Mouse (Mus musculus) midbrain, embryonic 11.5 days (tissue): ENCODE measurements at regions not wholly inside any gene's neighbourhood (a gene's known extent, or its start where the extent isn't known, plus 50 kb on each side); places are given as distances from the start of the nearest gene placed in this dataset.

Experiments
- ATAC-seq: fragments of 200-750 bp; cut with Nextera tagmentation; 2 replicates; pipeline ENCODE4 v1.8.0; 2017; ENCODE audit warnings: moderate TSS enrichment, moderate library complexity; ENCODE audit not compliant: low FRiP score
- DNase-seq: peaks from one replicate; pipeline ENCODE4 v3.0.0; 2015; ENCODE audit warnings: low spot score; ENCODE audit errors: missing footprints
- H3K27ac ChIP-seq: fragments of 300-500 bp; sonication (generic); 2 replicates; pipeline ENCODE4 v1.5.1; 2014; ENCODE audit warnings: low read depth, low read length
- H3K27me3 ChIP-seq: fragments of 300-500 bp; sonication (generic); 2 replicates; pipeline ENCODE4 v1.6.1; 2014; ENCODE audit warnings: mild to moderate bottlenecking, low read length, moderate library complexity, mixed read lengths; ENCODE audit not compliant: control insufficient read depth, insufficient read depth
- H3K36me3 ChIP-seq: fragments of 300-500 bp; sonication (generic); 2 replicates; pipeline ENCODE4 v1.6.1; 2014; ENCODE audit warnings: mild to moderate bottlenecking, low read length, moderate library complexity, mixed read lengths; ENCODE audit not compliant: control insufficient read depth, insufficient read depth
- H3K4me1 ChIP-seq: fragments of 300-500 bp; sonication (generic); 2 replicates; pipeline ENCODE4 v1.6.1; 2014; ENCODE audit warnings: low read length; ENCODE audit not compliant: control insufficient read depth, insufficient read depth
- H3K4me2 ChIP-seq: fragments of 300-500 bp; sonication (generic); 2 replicates; pipeline ENCODE4 v1.6.1; 2014; ENCODE audit warnings: mild to moderate bottlenecking, moderate library complexity
- H3K4me3 ChIP-seq: fragments of 300-500 bp; sonication (generic); 2 replicates; pipeline ENCODE4 v1.5.1; 2014; ENCODE audit warnings: low read depth, low read length
- H3K9ac ChIP-seq: fragments of 300-500 bp; sonication (generic); 2 replicates; pipeline ENCODE4 v1.6.1; 2014; ENCODE audit warnings: low read length
- H3K9me3 ChIP-seq: fragments of 300-500 bp; sonication (generic); 2 replicates; pipeline ENCODE4 v1.6.1; 2016; ENCODE audit warnings: low read length; ENCODE audit not compliant: control insufficient read depth
- WGBS: fragments of 180-500 bp; shearing (Covaris S2); extraction: QIAGEN DNeasy Blood & Tissue Kit; methylation state at CpG from one replicate; pipeline ENCODE4 v1.1.7; 2014; 5-methylcytosine and 5-hydroxymethylcytosine counted together

DNA sequence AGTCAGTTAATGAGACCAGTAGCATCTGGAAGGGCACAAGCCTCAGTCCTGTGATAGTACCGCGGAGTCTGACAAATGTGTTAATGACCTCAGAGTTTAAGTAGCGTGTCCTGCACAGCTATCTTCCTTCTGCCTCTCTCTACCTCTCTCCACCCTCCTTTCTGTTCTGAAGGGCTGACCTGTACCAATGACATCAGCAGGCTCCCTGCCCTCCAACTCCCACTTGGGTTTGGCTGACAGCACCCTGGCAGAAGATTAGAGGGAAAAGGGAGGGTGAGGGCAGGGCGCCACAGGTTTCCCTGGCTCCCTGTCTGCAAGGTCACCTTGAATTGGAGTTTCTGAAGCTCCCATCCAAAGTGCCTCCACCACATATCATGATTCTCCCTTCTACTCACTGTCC is 452.0 kb downstream of the Tns1 start:
- WGBS, result 96% methylated on average over 4 of the region's 4 CpGs
- no peaks in the 10 kb centered on the region for H3K9me3 ChIP-seq

DNA sequence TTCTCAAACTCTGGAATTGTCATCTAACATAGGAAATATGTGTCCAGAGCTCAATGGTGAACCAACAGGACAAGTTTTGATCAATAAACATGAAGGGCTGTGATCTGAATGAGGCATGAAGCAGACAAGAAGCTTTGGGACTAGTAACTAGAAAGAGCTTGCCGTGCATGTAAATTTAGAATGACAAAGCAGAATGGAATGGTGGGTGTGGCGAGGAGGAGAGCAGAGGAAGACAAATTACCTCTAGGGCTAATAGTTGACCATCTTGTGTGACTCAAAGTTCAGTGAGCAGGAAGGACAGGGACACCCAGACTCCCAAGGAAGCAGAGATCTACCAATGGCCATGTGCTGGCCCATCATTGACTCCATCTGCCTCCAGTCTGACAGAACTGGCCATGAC is 455.6 kb downstream of the Tns1 start:
- ATAC-seq (no peak), DNase-seq (no peak)
- no peak overlapping the region for H3K4me3 ChIP-seq
- H3K9ac ChIP-seq, result no peak overlapping the region
- H3K27ac ChIP-seq, result no peak overlapping the region
- WGBS, result 86% methylated on average over 2 of the region's 2 CpGs
- H3K4me2 ChIP-seq, result no peak overlapping the region
- no peaks in the 10 kb centered on the region for H3K9me3 ChIP-seq
- no peaks in the 10 kb centered on the region for H3K27me3 ChIP-seq
- H3K36me3 ChIP-seq, result no peaks in the 10 kb centered on the region
- H3K4me1 ChIP-seq, result peaks cover 3% of the 10 kb centered on the region; the same call in 1 of the 2 replicates

More for the DNA sequence above, 452.0 kb downstream of the Tns1 start:
- H3K4me1 ChIP-seq, result peaks cover 3% of the 10 kb centered on the region; the same call in 1 of the 2 replicates
- H3K9ac ChIP-seq, result no peak overlapping the region
- no peak overlapping the region for H3K27ac ChIP-seq
- no peaks in the 10 kb centered on the region for H3K36me3 ChIP-seq
- no peaks in the 10 kb centered on the region for H3K27me3 ChIP-seq
- DNase-seq, result peak; percentile 80
- no peak overlapping the region for H3K4me3 ChIP-seq
- ATAC-seq, result no peak
- H3K4me2 ChIP-seq, result no peak overlapping the region

DNA sequence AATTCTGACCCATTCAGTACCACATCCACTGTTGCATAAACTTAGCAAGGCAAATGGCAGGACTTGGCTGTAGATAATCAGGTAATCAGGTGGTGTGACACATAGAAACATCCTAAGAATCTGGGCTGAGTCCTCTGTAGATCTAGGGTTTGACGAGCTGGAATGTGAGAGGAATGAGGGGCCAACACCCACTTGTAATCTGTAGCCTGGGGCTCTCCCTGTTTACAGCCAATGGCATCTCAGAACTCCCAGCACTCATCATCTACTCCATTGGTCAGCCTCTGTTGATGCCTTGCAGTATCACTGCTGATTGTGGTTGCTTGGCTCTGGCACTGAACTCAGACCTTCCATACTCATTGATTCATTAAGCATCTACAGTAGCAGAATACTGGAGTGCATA is 460.7 kb downstream of the Tns1 start:
- Histone ChIP-seq H3K9me3 (no peaks in the 10 kb centered on the region), H3K4me1 (no peaks in the 10 kb centered on the region), H3K4me2 (no peak overlapping the region), H3K27ac (no peak overlapping the region), H3K36me3 (no peaks in the 10 kb centered on the region), H3K9ac (no peak overlapping the region), H3K27me3 (no peaks in the 10 kb centered on the region), H3K4me3 (no peak overlapping the region)
- DNase-seq (no peak), ATAC-seq (no peak)
- 73% methylated on average over 1 of the region's 1 CpGs for WGBS

DNA sequence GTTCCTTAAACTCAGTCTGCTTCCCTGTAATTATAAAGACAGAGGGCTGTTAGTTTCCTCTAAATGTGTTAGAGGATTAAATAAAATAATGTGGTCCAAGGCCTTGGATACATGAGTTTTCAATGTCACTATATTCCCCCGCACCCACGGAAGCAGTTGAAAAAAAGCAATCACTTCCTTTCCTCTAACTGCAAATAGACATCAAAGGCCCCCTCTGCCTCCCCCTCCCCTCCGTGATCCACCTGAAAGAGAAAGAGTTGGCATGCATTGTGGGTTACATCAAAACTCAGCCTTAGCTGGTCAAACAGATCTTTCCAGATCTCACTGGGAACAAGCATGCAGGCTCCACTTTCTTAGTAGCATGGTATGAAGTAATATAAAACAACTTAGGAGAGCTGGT is 479.2 kb downstream of the Tns1 start:
- Histone ChIP-seq H3K4me3 (no peak overlapping the region), H3K4me2 (no peak overlapping the region), H3K36me3 (no peaks in the 10 kb centered on the region), H3K27ac (no peak overlapping the region), H3K4me1 (peaks cover 26% of the 10 kb centered on the region), H3K27me3 (no peaks in the 10 kb centered on the region), H3K9ac (no peak overlapping the region), H3K9me3 (no peaks in the 10 kb centered on the region)
- DNase-seq (no peak), ATAC-seq (no peak)
- WGBS, result 85% methylated on average over 3 of the region's 3 CpGs

DNA sequence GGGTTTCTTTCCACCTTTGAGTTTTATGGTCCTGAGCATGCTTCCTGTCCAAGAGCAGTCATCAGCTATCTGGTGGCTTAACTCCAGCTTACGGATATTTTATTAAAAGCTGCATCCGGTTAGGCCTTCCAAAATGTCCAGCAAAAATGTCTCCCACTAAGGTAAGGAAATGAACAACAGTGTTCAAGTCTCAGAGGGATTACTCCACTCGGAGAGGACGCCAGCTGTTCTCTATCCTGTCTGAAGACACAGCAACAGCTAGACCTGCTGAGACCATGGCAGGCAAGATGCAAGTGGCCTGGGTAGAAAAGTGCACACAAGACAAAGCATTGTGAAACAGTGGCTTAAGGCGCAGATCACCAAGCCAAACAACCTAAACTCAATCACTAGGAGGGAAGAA is 479.9 kb downstream of the Tns1 start:
- H3K4me3 ChIP-seq, result no peak overlapping the region
- H3K27me3 ChIP-seq, result no peaks in the 10 kb centered on the region
- H3K9me3 ChIP-seq, result no peaks in the 10 kb centered on the region
- DNase-seq (no peak), ATAC-seq (no peak)
- peaks cover 32% of the 10 kb centered on the region for H3K4me1 ChIP-seq
- H3K36me3 ChIP-seq, result no peaks in the 10 kb centered on the region
- no peak overlapping the region for H3K4me2 ChIP-seq
- 64% methylated on average over 5 of the region's 5 CpGs for WGBS
- H3K9ac ChIP-seq, result no peak overlapping the region
- H3K27ac ChIP-seq, result no peak overlapping the region

DNA sequence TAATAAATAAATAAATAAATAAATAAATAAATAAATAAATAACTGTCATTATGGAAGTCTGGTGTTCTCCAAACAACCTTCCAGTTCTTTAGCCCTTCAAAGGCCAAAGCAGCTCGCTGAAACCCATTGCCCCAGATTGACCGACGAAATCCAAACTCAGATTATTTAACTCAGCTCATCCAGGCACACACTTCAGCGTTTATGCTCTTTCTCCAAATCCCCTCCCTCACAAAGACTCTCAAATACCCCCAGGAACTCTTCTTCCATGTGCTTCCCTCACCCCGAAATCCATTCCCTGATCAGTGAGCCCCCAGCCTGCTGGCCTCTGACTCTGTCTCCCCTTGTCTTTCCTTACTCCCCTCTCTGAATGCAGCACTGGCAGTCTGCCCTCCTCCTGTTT is 480.8 kb downstream of the Tns1 start:
- Histone ChIP-seq H3K27ac (no peak overlapping the region; the same call in 1 of the 2 replicates), H3K4me3 (no peak overlapping the region)
- 60% methylated on average over 5 of the region's 5 CpGs for whole genome bisulfite sequencing

DNA sequence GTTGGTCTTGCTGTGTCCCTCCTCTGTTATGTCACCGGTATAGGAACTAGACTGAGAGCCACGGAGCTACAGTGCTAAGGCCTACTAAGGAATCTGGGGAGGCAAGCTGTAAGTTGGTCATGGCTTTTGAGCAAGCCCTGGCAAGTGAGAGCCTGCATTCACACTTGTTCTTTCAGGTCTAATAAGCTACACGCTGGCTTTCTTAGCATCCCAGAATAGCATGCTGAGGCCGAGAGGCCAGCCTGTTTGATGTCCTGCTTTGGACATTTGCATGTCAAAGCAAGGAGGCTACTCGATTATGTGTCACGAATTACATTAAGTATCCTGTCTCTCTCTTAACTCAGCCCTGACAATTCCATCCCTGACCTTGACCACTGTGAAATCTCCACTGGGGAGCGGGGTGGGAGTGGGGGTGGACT is 481.5 kb downstream of the Tns1 start:
- no peaks in the 10 kb centered on the region for H3K9me3 ChIP-seq
- DNase-seq (peak; percentile 91), ATAC-seq (peak; percentile 76)
- H3K27me3 ChIP-seq, result no peaks in the 10 kb centered on the region
- H3K36me3 ChIP-seq, result no peaks in the 10 kb centered on the region
- WGBS, result 5% methylated on average over 7 of the region's 7 CpGs
- no peak overlapping the region for H3K4me2 ChIP-seq
- no peak overlapping the region for H3K9ac ChIP-seq
- peaks cover 32% of the 10 kb centered on the region for H3K4me1 ChIP-seq
- H3K27ac ChIP-seq, result peak overlapping the region; percentile 60
- H3K4me3 ChIP-seq, result no peak overlapping the region

More for the DNA sequence above, 480.8 kb downstream of the Tns1 start:
- ATAC-seq (no peak), DNase-seq (peak; percentile 86)
- Histone ChIP-seq H3K4me1 (peaks cover 32% of the 10 kb centered on the region), H3K4me2 (no peak overlapping the region), H3K9me3 (no peaks in the 10 kb centered on the region), H3K9ac (no peak overlapping the region), H3K36me3 (no peaks in the 10 kb centered on the region), H3K27me3 (no peaks in the 10 kb centered on the region)

DNA sequence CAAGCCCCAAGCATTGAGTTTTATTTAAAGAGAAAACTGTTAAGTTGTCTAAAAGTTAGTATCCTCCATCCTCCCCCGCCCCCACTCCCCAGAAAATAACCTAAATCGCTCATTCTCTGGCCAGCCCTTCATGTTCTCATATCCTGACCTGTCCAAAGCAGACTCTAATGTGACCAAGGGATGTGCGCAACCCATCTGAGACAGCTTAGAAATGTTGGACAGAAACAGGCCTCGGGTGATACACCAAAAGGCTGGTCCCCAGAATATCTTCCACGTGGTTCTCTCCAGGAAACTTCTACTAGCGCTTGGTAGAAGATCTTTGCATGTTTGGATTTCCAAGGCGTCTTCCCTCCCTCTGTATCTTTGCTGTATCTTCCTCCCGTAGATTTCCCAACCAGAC is 482.8 kb downstream of the Tns1 start:
- peak; percentile 91 for DNase-seq
- Histone ChIP-seq H3K9me3 (no peaks in the 10 kb centered on the region), H3K36me3 (no peaks in the 10 kb centered on the region), H3K4me2 (no peak overlapping the region), H3K4me3 (no peak overlapping the region), H3K9ac (no peak overlapping the region), H3K27me3 (no peaks in the 10 kb centered on the region), H3K4me1 (peaks cover 32% of the 10 kb centered on the region), H3K27ac (peak overlapping the region; percentile 64)
- ATAC-seq, result no peak
- 78% methylated on average over 8 of the region's 8 CpGs for WGBS

DNA sequence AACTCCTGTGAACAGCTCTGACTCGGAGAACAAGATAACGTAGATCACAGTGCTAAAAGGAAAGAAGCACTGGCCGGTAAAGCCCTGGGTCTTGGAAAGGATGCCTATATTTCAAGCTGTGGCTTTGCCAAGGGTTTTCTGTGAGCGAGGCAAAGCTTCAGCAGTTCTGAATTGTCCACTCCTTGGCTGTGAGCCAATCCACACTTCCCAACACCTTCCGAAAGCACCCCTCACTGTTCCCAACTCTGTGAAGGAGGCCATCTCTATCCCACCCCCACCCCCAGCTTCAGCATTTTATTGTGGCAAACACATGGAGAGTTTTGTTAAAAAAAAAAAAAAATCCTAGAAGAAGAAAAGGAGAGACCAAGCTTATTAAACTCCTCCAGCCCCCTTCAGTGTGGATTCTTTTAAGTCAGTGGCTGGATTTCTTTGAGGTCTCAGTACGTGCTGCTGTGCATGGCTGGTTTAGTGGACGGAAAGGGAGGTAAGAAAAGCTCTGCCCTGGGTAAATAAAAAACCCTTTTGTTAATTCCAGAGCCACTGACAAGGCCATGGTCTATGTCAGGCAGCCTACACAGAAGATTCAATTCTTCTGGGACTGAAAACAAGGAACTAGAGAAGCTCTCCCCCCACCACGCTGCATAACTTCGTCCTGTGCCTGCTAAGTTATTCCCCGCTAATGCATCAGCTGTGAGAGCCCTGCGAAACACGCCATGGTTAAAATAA is 483.4 kb downstream of the Tns1 start:
- Histone ChIP-seq H3K27ac (peak overlapping the region; percentile 82), H3K4me3 (no peak overlapping the region), H3K27me3 (no peaks in the 10 kb centered on the region), H3K9ac (peak overlapping the region; percentile 42; the same call in 1 of the 2 replicates), H3K9me3 (no peaks in the 10 kb centered on the region), H3K4me1 (peaks cover 32% of the 10 kb centered on the region), H3K36me3 (no peaks in the 10 kb centered on the region), H3K4me2 (peak overlapping the region; percentile 26; the same call in 1 of the 2 replicates)
- DNase-seq (peak; percentile 93), ATAC-seq (peak; percentile 84)
- 27% methylated on average over 12 of the region's 12 CpGs for WGBS
